Mouse (Mus musculus) left cerebral cortex, adult 9 months (tissue): ENCODE data around the gene Scamp2.
A peak's percentile ranks its signal among the peaks of the same experiment; 100 is the strongest.

Experiments
- DNase-seq, 2 experiments: peaks; one replicate each; pipeline ENCODE4 v3.0.0; 2022; ENCODE audit warnings: low spot score in 2 of 2

The Scamp2 gene

DNA sequence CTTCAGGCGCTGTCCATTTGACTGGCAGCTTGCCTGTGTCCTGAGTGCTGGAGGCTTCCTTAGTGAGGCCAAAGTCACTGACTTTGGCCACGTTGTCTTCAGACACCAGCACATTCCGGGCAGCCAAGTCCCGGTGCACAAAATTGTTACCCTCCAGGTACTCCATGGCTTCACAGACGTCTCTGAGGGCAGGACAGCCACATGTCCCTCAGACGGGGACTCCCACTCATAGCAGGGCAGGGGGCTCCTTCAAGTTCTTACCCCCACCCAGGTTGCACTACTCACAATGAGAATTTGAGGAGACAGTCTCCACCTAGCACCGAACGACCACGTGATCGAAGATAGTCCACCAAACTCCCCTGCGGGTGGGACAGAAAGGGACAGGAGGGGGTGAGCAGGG lies 67.1 kb downstream of the Scamp2 start:
- no peak for DNase-seq

DNA sequence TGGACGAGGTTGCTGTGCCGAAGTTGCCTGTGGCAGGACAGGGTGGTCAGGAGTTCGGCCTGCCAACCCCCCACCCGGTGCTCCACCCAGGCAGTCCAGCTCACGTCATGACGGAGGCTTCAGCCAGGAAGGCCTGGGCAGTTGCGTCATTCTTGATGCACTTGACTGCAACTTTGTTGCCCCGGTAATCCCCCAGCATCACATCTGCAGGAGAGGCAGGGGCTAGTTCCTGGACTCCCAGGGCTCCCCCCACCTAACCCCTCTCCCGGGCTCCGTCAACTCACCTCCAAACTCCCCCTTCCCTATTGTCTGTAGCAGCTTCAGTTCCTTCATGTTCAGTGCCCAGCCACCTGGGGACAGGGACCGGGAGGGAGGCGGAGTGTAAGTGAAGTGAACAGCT lies 68.0 kb downstream of the Scamp2 start:
- DNase-seq = no peak

DNA sequence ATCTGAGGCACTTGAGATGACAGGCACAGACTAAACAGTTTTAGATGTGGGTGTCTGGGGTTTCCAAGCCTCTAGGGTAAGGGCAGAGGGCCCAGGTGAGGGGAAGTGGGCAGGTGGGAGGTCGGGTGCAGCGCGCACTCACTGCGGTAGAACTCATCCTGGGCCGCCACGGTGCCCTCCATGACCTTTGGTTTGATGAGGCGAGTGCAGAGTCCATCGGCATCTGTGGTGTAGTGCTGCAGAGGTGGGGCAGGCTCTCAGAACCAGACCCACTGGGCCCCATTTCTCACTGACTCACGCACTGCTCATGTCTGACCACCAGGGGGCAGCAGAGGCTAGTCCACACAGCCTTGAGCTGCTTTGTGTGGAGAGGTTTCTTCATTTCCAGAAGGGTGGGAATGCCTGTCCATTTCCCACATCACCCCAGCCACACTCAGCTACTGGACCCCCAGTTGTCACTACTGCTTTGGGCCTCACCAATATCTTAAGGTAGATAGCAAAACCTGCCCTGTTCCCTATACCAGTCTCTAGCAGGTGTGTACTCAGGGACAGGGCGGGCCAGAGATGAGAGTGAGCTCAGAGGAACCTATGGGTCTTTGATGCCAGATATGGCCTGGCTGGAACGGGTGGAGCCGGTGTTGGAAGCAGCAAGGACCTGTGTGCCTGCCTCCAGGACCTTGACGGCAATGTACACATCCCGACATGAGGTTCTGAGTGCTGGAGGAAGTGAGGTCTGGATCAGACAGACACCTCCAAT lies 68.6 kb downstream of the Scamp2 start:
- DNase-seq = peak in 1 of 2 experiments; percentile 75

DNA sequence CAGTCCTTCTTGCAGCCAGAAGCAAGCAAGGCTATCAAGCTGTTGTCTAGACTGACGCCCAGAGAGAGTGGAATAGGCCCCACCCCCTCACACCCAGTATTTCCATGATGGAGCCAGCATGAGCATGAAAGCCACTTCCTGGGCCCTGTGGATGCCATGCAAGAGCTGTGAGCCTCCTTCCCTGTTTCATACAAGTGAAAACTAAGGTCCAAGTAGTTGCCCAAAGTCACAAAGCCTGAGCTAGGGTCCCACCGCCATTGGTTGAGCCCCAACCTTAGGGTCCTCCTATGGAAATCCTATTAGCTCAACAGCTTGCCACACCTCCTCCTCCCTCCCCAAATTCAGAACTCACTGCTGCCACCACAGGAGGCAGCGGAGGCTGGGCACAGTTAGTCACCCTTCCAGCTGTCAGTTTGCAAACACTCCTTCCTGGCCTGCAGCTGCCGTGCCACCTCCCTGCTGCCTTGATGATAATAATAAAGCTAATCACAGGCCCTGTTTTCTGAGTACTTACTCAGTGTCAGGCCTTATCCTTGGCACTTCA lies 72.8 kb downstream of the Scamp2 start:
- DNase-seq = peak; percentile 47 to 58

DNA sequence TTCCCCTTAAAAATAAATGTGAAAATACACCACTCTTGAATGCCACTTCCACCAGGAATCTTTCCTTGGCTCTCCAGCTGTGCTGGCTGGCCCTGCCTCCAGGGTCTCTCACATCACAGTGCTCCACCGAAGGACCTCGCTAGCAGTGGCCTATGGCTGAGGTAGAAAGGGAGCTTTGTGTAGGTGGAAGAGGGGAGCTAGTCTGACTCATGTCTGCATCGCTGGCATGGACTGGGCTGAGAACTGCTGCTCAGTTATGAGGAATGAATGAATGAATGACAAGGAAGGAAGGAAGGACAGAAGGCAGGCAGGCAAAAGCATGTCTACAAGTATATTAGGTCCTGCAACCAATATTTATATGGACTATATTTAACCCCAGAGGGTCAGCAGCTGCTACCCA lies 76.5 kb downstream of the Scamp2 start:
- no peak for DNase-seq

DNA sequence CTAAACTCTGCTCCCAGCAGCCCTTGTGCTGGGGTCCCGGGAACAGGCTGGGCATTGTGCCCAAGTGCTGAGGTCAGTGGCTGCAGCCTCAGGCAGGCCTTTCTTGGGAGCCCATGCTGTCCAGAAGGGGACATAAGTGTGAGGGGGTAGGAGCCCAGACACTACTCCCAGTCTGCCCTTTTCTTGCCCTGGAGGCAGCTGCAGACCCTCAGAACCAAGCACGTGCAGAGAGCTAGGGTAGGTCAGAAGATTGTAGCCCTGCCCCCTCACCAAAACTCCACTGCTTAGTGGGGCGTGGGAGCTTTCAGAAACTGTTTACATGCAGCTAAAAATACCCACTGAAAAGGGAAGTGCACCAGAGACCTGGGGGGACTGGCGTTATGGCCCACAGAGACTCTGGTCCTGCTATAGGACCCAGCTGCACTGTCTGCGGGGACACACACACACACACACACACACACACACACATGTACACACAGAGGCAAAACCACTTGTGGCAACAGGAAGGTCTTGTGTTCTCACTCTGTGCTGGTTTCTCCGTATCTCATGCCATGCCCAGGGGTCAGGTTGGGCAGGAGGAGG lies 77.1 kb downstream of the Scamp2 start:
- no peak for DNase-seq
